Mouse (Mus musculus) lung, postnatal 25 days (tissue): ENCODE measurements at regions not wholly inside any gene's neighbourhood (a gene's known extent, or its start where the extent isn't known, plus 50 kb on each side); places are given as distances from the start of the nearest gene placed in this dataset.

ENCODE experiments used
- DNase-seq: peaks from one replicate; pipeline ENCODE4 v3.0.0; 2022; ENCODE audit warnings: low spot score

GRCm38 (mm10) chr9:120723026-120723425 lies 151.8 kb downstream of the Rpl14 start:
- no peak for DNase-seq

GRCm38 (mm10) chr9:120731952-120732622 lies 160.8 kb downstream of the Rpl14 start:
- no peak for DNase-seq

GRCm38 (mm10) chr9:120732650-120733293 lies 161.5 kb downstream of the Rpl14 start:
- DNase-seq: no peak

GRCm38 (mm10) chr9:120733681-120734465 lies 162.6 kb downstream of the Rpl14 start:
- peak; percentile 64 for DNase-seq

- no peak for DNase-seq
Observed at GRCm38 (mm10) chr9:120735217-120735616, 164.0 kb downstream of the Rpl14 start.

- DNase-seq: no peak
Observed at GRCm38 (mm10) chr9:120737956-120738355, 166.7 kb downstream of the Rpl14 start.

GRCm38 (mm10) chr9:120739199-120739952 lies 168.1 kb downstream of the Rpl14 start:
- peak; percentile 76 for DNase-seq

GRCm38 (mm10) chr9:120739953-120740524 lies 168.8 kb downstream of the Rpl14 start:
- DNase-seq: no peak

GRCm38 (mm10) chr9:120741521-120741920 lies 170.3 kb downstream of the Rpl14 start:
- no peak for DNase-seq

GRCm38 (mm10) chr9:120743455-120743854 lies 172.2 kb downstream of the Rpl14 start:
- peak; percentile 66 for DNase-seq

- DNase-seq: no peak
Observed at GRCm38 (mm10) chr9:120745674-120746073, 174.4 kb downstream of the Rpl14 start.

GRCm38 (mm10) chr9:120750820-120751219 lies 178.2 kb upstream of the Ctnnb1 start:
- DNase-seq: no peak

GRCm38 (mm10) chr9:120751686-120752484 lies 177.1 kb upstream of the Ctnnb1 start:
- DNase-seq: no peak

- DNase-seq: no peak
Observed at GRCm38 (mm10) chr9:120754151-120754550, 174.9 kb upstream of the Ctnnb1 start.

GRCm38 (mm10) chr9:120755486-120755885 lies 173.5 kb upstream of the Ctnnb1 start:
- DNase-seq: no peak

- no peak for DNase-seq
Observed at GRCm38 (mm10) chr9:120758003-120758402, 171.0 kb upstream of the Ctnnb1 start.

GRCm38 (mm10) chr9:120758632-120759031 lies 170.4 kb upstream of the Ctnnb1 start:
- no peak for DNase-seq

- no peak for DNase-seq
Observed at GRCm38 (mm10) chr9:120759771-120760170, 169.2 kb upstream of the Ctnnb1 start.

- DNase-seq: no peak
Observed at GRCm38 (mm10) chr9:120763802-120764201, 165.2 kb upstream of the Ctnnb1 start.

GRCm38 (mm10) chr9:120764663-120765062 lies 164.4 kb upstream of the Ctnnb1 start:
- DNase-seq: peak; percentile 57

- no peak for DNase-seq
Observed at GRCm38 (mm10) chr9:120765292-120765691, 163.7 kb upstream of the Ctnnb1 start.
